Mouse (Mus musculus) forebrain, embryonic 15.5 days (tissue): ENCODE measurements around the gene Clcn7. TPM values are rescaled to one million over a fixed set of nuclear protein-coding genes. Genes with fewer than 3 reads are reported as not detected.

Source experiments
- ATAC-seq: fragments of 200-750 bp; cut with Nextera tagmentation; replicated peaks from 2 replicates; pipeline ENCODE4 v1.8.0; 2017; ENCODE audit warnings: mild to moderate bottlenecking, moderate TSS enrichment, moderate library complexity
- H3K27ac ChIP-seq: fragments of 300-500 bp; sonication (generic); replicated peaks from 2 replicates; pipeline ENCODE4 v1.5.1; 2015; ENCODE audit warnings: mild to moderate bottlenecking, inconsistent platforms
- H3K27me3 ChIP-seq: fragments of 300-500 bp; sonication (generic); 2 replicates; pipeline ENCODE4 v1.6.1; 2015; ENCODE audit warnings: inconsistent platforms
- H3K36me3 ChIP-seq: fragments of 300-500 bp; sonication (generic); 2 replicates; pipeline ENCODE4 v1.6.1; 2015; ENCODE audit warnings: mild to moderate bottlenecking, inconsistent platforms
- H3K4me1 ChIP-seq: fragments of 300-500 bp; sonication (generic); 2 replicates; pipeline ENCODE4 v1.6.1; 2015; ENCODE audit warnings: inconsistent platforms
- H3K4me2 ChIP-seq: fragments of 300-500 bp; sonication (generic); replicated peaks from 2 replicates; pipeline ENCODE4 v1.6.1; 2015; ENCODE audit warnings: mild to moderate bottlenecking, inconsistent platforms
- H3K4me3 ChIP-seq: fragments of 300-500 bp; sonication (generic); 2 replicates; pipeline ENCODE4 v1.5.1; 2015; ENCODE audit warnings: mild to moderate bottlenecking, inconsistent platforms
- H3K9ac ChIP-seq: fragments of 300-500 bp; sonication (generic); replicated peaks from 2 replicates; pipeline ENCODE4 v1.6.1; 2015; ENCODE audit warnings: mild to moderate bottlenecking, inconsistent platforms
- H3K9me3 ChIP-seq: fragments of 300-500 bp; sonication (generic); 2 replicates; pipeline ENCODE4 v1.6.1; 2016; ENCODE audit warnings: inconsistent platforms
- WGBS: fragments of 180-500 bp; shearing (Covaris S2); methylation state at CpG from one replicate; pipeline ENCODE4 v1.1.7; 2015; ENCODE audit warnings: mixed read lengths; 5-methylcytosine and 5-hydroxymethylcytosine counted together
- polyA plus RNA-seq: library from polyadenylated mRNA; unstranded; fragments of >200 nt; fragmentation: Nextera tagmentation; extraction: Ambion mirVana; gene quantifications from 2 replicates; pipeline ENCODE4 v1.2.1, GENCODE M21; 2015

The Clcn7 gene
- polyA plus RNA-seq, 1 experiment from 2014 or later, result 30.4 TPM

DNA sequence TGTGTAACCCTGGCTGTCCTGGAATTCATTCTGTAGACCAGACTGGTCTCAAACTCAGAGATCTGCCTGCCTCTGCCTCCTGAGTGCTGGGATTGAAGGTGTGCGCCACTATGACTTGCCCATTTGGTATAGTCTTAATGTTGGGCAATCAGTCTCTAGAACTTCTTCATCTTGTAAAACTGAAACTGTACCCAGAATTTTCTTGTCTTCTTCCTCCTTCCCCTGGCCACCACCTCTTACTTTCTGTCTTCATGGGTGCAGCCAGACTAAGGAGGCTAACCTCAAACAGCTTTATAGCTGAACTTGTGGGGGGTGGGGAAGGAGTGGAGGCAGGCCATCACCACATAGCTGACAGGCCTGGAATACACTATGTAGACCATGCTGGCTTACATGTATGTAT lies 5.6 kb downstream of the Clcn7 start:
- WGBS, result 94% methylated on average over 1 of the region's 1 CpGs
- Histone ChIP-seq H3K9me3 (no peaks in the 10 kb centered on the region), H3K9ac (no peak overlapping the region), H3K4me1 (peaks cover 15% of the 10 kb centered on the region), H3K36me3 (no peaks in the 10 kb centered on the region), H3K27ac (no peak overlapping the region), H3K27me3 (no peaks in the 10 kb centered on the region), H3K4me2 (no peak overlapping the region), H3K4me3 (no peak overlapping the region)
- no peak for ATAC-seq

- Histone ChIP-seq H3K27ac (no peak overlapping the region), H3K9ac (no peak overlapping the region), H3K27me3 (no peaks in the 10 kb centered on the region), H3K4me2 (no peak overlapping the region), H3K9me3 (no peaks in the 10 kb centered on the region), H3K4me1 (peaks cover 5% of the 10 kb centered on the region; the same call in 1 of the 2 replicates), H3K4me3 (no peak overlapping the region), H3K36me3 (no peaks in the 10 kb centered on the region)
- 71% methylated on average over 4 of the region's 4 CpGs for WGBS
- ATAC-seq, result no peak
Observed at GRCm38 (mm10) chr17:25139960-25140359, 6.8 kb downstream of the Clcn7 start.

GRCm38 (mm10) chr17:25162161-25162560 lies 29.0 kb downstream of the Clcn7 start, which contains the start of gene Ccdc154:
Gene Ccdc154, plus strand, starts transcription at chr17:25162461.
- Histone ChIP-seq H3K36me3 (peaks cover 34% of the 10 kb centered on the region), H3K4me2 (no peak within 1 kb of the TSS), H3K9me3 (no peaks in the 10 kb centered on the region), H3K27me3 (no peaks in the 10 kb centered on the region), H3K4me3 (no peak within 1 kb of the TSS), H3K4me1 (no peaks in the 10 kb centered on the region), H3K27ac (no peak within 1 kb of the TSS), H3K9ac (no peak within 1 kb of the TSS)
- WGBS, result 96% methylated on average over 1 of the region's 1 CpGs
- no peak for ATAC-seq

GRCm38 (mm10) chr17:25163387-25163786 lies 30.2 kb downstream of the Clcn7 start:
- peaks cover 24% of the 10 kb centered on the region for H3K36me3 ChIP-seq
- H3K9me3 ChIP-seq, result no peaks in the 10 kb centered on the region
- no peak for ATAC-seq
- H3K27me3 ChIP-seq, result no peaks in the 10 kb centered on the region
- no peak overlapping the region for H3K27ac ChIP-seq
- H3K4me1 ChIP-seq, result no peaks in the 10 kb centered on the region
- no peak overlapping the region for H3K4me3 ChIP-seq
- no peak overlapping the region for H3K4me2 ChIP-seq
- H3K9ac ChIP-seq, result no peak overlapping the region
- WGBS, result 75% methylated on average over 7 of the region's 7 CpGs

DNA sequence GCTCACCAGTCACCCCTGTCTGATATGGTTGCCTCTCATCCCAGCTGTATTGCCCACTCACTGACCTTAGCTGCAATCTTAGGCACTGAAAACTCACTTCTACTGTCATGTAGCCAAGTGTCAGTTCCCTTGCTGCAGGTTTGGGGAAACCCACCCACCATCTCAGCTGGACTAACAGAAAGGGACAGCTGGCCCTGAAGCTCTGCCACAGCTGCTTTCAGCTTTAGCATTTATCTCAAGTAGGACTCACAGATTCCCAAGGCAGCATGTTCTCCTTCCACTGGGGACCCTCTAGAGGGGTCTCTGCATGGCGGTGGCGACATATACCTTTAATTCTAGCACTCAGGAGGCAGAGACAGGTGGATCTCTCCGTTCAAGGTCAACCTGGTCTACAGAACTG lies 31.6 kb downstream of the Clcn7 start:
- Histone ChIP-seq H3K27ac (no peak overlapping the region), H3K4me2 (no peak overlapping the region), H3K4me1 (no peaks in the 10 kb centered on the region), H3K9ac (no peak overlapping the region), H3K27me3 (no peaks in the 10 kb centered on the region), H3K9me3 (no peaks in the 10 kb centered on the region), H3K36me3 (peaks cover 17% of the 10 kb centered on the region), H3K4me3 (no peak overlapping the region)
- 87% methylated on average over 3 of the region's 3 CpGs for WGBS
- no peak for ATAC-seq

GRCm38 (mm10) chr17:25165970-25166671 lies 32.9 kb downstream of the Clcn7 start:
- Histone ChIP-seq H3K9me3 (no peaks in the 10 kb centered on the region), H3K27ac (no peak overlapping the region), H3K4me3 (no peak overlapping the region), H3K4me1 (no peaks in the 10 kb centered on the region), H3K36me3 (peaks cover 3% of the 10 kb centered on the region; the same call in 1 of the 2 replicates), H3K9ac (no peak overlapping the region), H3K27me3 (no peaks in the 10 kb centered on the region), H3K4me2 (no peak overlapping the region)
- no peak for ATAC-seq
- 77% methylated on average over 6 of the region's 6 CpGs for WGBS

- Histone ChIP-seq H3K9me3 (no peaks in the 10 kb centered on the region), H3K4me3 (no peak overlapping the region), H3K27me3 (no peaks in the 10 kb centered on the region), H3K4me1 (no peaks in the 10 kb centered on the region), H3K36me3 (no peaks in the 10 kb centered on the region), H3K27ac (no peak overlapping the region), H3K4me2 (no peak overlapping the region), H3K9ac (no peak overlapping the region)
- 95% methylated on average over 2 of the region's 2 CpGs for WGBS
- ATAC-seq, result no peak
Observed at GRCm38 (mm10) chr17:25169706-25170105, 36.5 kb downstream of the Clcn7 start.

GRCm38 (mm10) chr17:25172558-25172957 lies 39.4 kb downstream of the Clcn7 start:
- H3K27me3 ChIP-seq, result no peaks in the 10 kb centered on the region
- no peaks in the 10 kb centered on the region for H3K4me1 ChIP-seq
- no peak for ATAC-seq
- no peak overlapping the region for H3K4me3 ChIP-seq
- H3K36me3 ChIP-seq, result no peaks in the 10 kb centered on the region
- H3K4me2 ChIP-seq, result no peak overlapping the region
- no peak overlapping the region for H3K9ac ChIP-seq
- no peaks in the 10 kb centered on the region for H3K9me3 ChIP-seq
- whole genome bisulfite sequencing, result 74% methylated on average over 3 of the region's 3 CpGs
- H3K27ac ChIP-seq, result no peak overlapping the region

- Histone ChIP-seq H3K9ac (no peak within 1 kb of the TSS), H3K27me3 (no peaks in the 10 kb centered on the region), H3K4me2 (no peak within 1 kb of the TSS), H3K4me1 (no peaks in the 10 kb centered on the region), H3K9me3 (no peaks in the 10 kb centered on the region), H3K27ac (no peak within 1 kb of the TSS), H3K4me3 (no peak within 1 kb of the TSS), H3K36me3 (no peaks in the 10 kb centered on the region)
- WGBS, result 75% methylated on average over 9 of the region's 9 CpGs
- no peak for ATAC-seq
Observed at GRCm38 (mm10) chr17:25175411-25175810, 42.2 kb downstream of the Clcn7 start, which contains the start of gene Gm38655. Gene Gm38655, minus strand, starts transcription at chr17:25175471.

DNA sequence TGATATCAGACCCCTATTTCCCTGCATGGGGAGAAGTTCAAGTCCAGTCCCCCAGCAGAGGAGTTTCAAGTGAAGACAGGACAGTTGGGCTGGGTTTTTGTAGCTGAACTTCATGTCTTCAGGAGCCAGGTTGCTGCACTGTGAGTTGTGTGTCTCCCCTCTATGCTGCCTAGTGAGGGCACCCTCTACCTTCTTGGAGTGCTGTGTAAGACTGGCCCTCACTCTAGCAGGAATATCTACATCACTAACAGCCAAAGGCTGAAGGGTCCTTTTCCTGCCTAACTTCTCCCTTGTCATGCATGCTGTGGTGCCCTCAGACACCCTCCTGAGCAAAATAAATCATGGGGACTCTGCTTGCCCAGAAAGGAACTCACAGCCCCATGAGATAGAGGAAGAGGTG lies 50.0 kb downstream of the Clcn7 start:
- Histone ChIP-seq H3K36me3 (no peaks in the 10 kb centered on the region), H3K4me1 (peaks cover 29% of the 10 kb centered on the region), H3K4me2 (peak overlapping the region; percentile 96), H3K27me3 (peaks cover 6% of the 10 kb centered on the region; the same call in 1 of the 2 replicates), H3K27ac (no peak overlapping the region), H3K4me3 (peak overlapping the region; percentile 92), H3K9ac (no peak overlapping the region), H3K9me3 (no peaks in the 10 kb centered on the region)
- ATAC-seq, result no peak

DNA sequence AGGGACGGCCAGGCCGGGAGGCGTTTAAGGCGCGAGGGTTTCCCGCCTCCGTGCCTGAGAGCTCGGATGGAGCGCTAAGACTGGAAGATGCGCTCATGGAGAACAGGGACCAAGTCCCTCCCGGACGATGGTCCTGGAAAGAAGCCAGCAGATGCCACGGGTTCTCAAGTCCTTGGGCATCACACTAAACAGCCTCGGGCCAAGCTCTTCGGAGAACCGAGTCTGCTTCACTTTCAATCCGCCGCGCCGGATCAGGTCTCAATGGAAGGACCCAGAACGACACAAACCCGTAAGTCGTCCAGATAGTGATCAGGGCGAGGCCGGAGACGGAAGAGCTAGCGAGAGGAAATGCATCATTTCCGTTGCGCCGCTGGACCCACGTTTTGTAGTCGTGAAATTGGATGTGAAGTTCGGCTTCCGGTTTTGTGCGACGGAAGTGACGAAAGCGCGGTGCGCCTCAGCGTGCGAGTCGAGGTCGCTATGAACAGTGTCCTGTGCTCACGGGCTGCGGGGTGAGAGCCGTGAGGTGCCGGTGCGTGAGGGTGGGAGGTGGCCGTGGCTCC lies 51.0 kb downstream of the Clcn7 start, which contains the start of gene BC003965:
TSS of gene BC003965 (plus strand) at position 426 of the 563 bp plus-strand sequence.
- H3K9ac ChIP-seq, result peak within 1 kb of the TSS; percentile 77
- peak; percentile 93 for ATAC-seq
- no peaks in the 10 kb centered on the region for H3K9me3 ChIP-seq
- WGBS, result under 1% methylated on average over 50 of the region's 50 CpGs
- peak within 1 kb of the TSS; percentile 93 for H3K27ac ChIP-seq
- H3K36me3 ChIP-seq, result no peaks in the 10 kb centered on the region
- H3K4me3 ChIP-seq, result peak within 1 kb of the TSS; percentile 92
- H3K27me3 ChIP-seq, result peaks cover 6% of the 10 kb centered on the region; the same call in 1 of the 2 replicates
- H3K4me1 ChIP-seq, result peaks cover 32% of the 10 kb centered on the region
- H3K4me2 ChIP-seq, result peak within 1 kb of the TSS; percentile 99

DNA sequence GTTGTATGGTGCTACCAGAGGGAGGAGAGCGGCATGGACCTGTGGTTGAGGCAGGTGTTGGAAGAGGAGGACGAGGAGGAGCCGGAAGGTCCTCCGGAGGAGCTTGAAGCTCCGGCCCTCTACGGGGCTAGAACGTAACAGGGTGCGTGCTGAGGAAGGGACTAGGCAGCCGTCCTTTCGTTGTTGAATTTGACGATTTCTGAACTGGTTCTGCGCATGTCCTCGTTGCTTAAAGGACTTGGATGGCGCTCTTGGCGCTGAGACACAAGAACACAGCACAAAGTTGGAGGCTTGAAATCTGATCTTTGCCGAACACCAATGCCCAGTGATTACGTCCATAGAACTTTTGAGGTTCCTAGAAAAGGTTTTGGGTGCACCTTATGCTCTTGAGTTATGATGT lies 51.8 kb downstream of the Clcn7 start:
- H3K27ac ChIP-seq, result no peak overlapping the region; the same call in 1 of the 2 replicates
- WGBS, result 9% methylated on average over 17 of the region's 17 CpGs

More for the DNA sequence above, 51.8 kb downstream of the Clcn7 start:
- no peaks in the 10 kb centered on the region for H3K9me3 ChIP-seq
- peak overlapping the region; percentile 92 for H3K4me3 ChIP-seq
- H3K4me2 ChIP-seq, result peak overlapping the region; percentile 99
- no peaks in the 10 kb centered on the region for H3K36me3 ChIP-seq
- no peak; the same call in 1 of the 2 replicates for ATAC-seq
- peaks cover 6% of the 10 kb centered on the region; the same call in 1 of the 2 replicates for H3K27me3 ChIP-seq
- H3K4me1 ChIP-seq, result peaks cover 40% of the 10 kb centered on the region
- H3K9ac ChIP-seq, result peak overlapping the region; percentile 74
